ENCODE assay signal across 10 mouse cellular contexts in the genomic region with DNA sequence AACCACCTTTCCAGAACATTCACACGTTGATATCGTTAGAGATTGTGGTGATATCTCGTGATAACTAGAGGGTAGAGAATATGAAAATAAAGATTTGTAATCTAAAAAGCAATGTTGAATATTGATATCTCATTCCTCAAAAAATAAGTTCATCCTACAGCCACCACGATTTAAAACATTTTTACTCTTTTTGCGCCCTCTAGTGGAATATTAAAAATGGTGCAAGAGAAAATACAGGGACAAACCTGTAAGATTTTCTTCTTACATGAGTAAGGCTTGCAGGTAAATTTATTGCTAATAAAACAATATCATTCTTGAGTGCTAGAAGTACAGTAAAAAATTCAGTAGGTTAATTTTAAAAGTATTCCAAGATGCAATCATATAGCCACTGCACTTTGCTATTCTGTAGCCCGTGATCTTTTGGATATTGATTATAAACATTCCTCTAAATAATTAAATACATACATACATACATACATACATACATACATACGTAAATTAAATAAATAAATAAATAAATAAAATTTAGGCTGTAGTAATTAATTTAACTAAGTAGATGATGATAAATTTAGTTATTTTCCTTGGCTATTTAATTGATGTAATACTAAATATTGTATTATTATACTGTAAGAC. TPM values are rescaled to one million over a fixed set of nuclear protein-coding genes. Genes with fewer than 3 reads are reported as not detected.
DNase-seq lines count a peak whose midpoint lies in the region; ATAC-seq and TF ChIP-seq lines count a peak whose summit lies in the region.
"Had no signal": no experiment of that assay in that cellular context is flagged by ENCODE, and none has a peak within 500 bp of the region (broad histone marks: within the 10 kb centered on the region; RNA-seq: fewer than 3 reads in every experiment).

No protein-coding gene starts in this region.

- no peak overlapping the region for H3K9ac ChIP-seq in kidney, postnatal 0 days (ENCODE audit: low read depth, low read length)
- no peak overlapping the region for H3K9ac ChIP-seq in kidney, embryonic 16.5 days (replicated peaks; ENCODE audit: low read length)
- no peak overlapping the region for H3K9ac ChIP-seq in CH12.LX (ENCODE audit: insufficient read depth, low read depth)
- no peak overlapping the region for H3K9ac ChIP-seq in forebrain, embryonic 14.5 days (ENCODE audit: low read length)

- no peaks in the 10 kb centered on the region for H3K4me1 ChIP-seq in kidney, postnatal 0 days (replicated peaks; ENCODE audit: insufficient read depth, low read length)
- no peaks in the 10 kb centered on the region for H3K4me1 ChIP-seq in kidney, embryonic 16.5 days (ENCODE audit: insufficient read depth, low read length)
- no peaks in the 10 kb centered on the region for H3K4me1 ChIP-seq in CH12.LX (ENCODE audit: control insufficient read depth in 1 of 2, insufficient read depth in 2 of 2)
- no peaks in the 10 kb centered on the region for H3K4me1 ChIP-seq in forebrain, embryonic 14.5 days (ENCODE audit: control insufficient read depth, insufficient read depth, low read length)

- no peak for TF ChIP-seq POLR2A in CH12.LX (IDR thresholded peaks at IDR 0.05; ENCODE audit: low read depth, low read length)

- no peak for TF ChIP-seq EP300 in CH12.LX (IDR thresholded peaks at IDR 0.05; ENCODE audit: low read length)

- H3K27ac ChIP-seq in kidney, postnatal 0 days = no peak overlapping the region
- no peak overlapping the region for H3K27ac ChIP-seq in kidney, embryonic 16.5 days (ENCODE audit: low read length)
- H3K27ac ChIP-seq in CH12.LX (ENCODE audit: insufficient read depth, low read depth) = no peak overlapping the region
- H3K27ac ChIP-seq in forebrain, embryonic 14.5 days (ENCODE audit: low read depth, low read length) = no peak overlapping the region

- in situ Hi-C loops in CH12.LX (cut with MboI; ENCODE audit: low pct_ligation_motif_present, low pct_unique_long_range_greater_than_20kb, low sequenced_read_pairs) = loop anchor here (25.0 kb wide), 1 partner anchor 875 kb away; no protein-coding TSS in a partner anchor

- dilution Hi-C loops in CH12.LX (cut with MboI; ENCODE audit: extremely low pct_ligation_motif_present, extremely low pct_unique_long_range_greater_than_20kb, low sequenced_read_pairs) = no loop called here

- no peaks in the 10 kb centered on the region for H3K36me3 ChIP-seq in kidney, postnatal 0 days (ENCODE audit: insufficient read depth, low read length)
- no peaks in the 10 kb centered on the region for H3K36me3 ChIP-seq in kidney, embryonic 16.5 days (ENCODE audit: insufficient read depth, low read length)
- H3K36me3 ChIP-seq in CH12.LX (replicated peaks in 1 of 2; ENCODE audit: control insufficient read depth in 1 of 2, insufficient read depth in 1 of 2, low read length in 1 of 2) = no peaks in the 10 kb centered on the region
- H3K36me3 ChIP-seq in forebrain, embryonic 14.5 days (ENCODE audit: control insufficient read depth, insufficient read depth, low read length) = no peaks in the 10 kb centered on the region

- peak; percentile 47 for TF ChIP-seq RAD21 in CH12.LX (IDR thresholded peaks at IDR 0.05; ENCODE audit: low read depth, low read length)

- WGBS in kidney, postnatal 0 days = 21% methylated on average over 7 of the region's 7 CpGs
- 21% methylated on average over 7 of the region's 7 CpGs for WGBS in kidney, embryonic 16.5 days
- WGBS in forebrain, embryonic 14.5 days = 23% methylated on average over 7 of the region's 7 CpGs

- H3K4me3 ChIP-seq in kidney, postnatal 0 days (replicated peaks; ENCODE audit: low read depth, low read length) = no peak overlapping the region
- no peak overlapping the region for H3K4me3 ChIP-seq in kidney, embryonic 16.5 days (ENCODE audit: low read length)
- no peak overlapping the region for H3K4me3 ChIP-seq in CH12.LX (replicated peaks in 1 of 3; ENCODE audit: low read depth in 2 of 3, low read length in 2 of 3, poor library complexity in 1 of 3)
- no peak overlapping the region for H3K4me3 ChIP-seq in forebrain, embryonic 14.5 days (ENCODE audit: low read depth, low read length)

- no peaks in the 10 kb centered on the region for H3K9me3 ChIP-seq in kidney, postnatal 0 days (replicated peaks; ENCODE audit: low read length)
- no peaks in the 10 kb centered on the region for H3K9me3 ChIP-seq in kidney, embryonic 16.5 days (ENCODE audit: low read length)
- H3K9me3 ChIP-seq in CH12.LX (replicated peaks; ENCODE audit: low read length) = peaks cover 29% of the 10 kb centered on the region
- H3K9me3 ChIP-seq in forebrain, embryonic 14.5 days (replicated peaks; ENCODE audit: control insufficient read depth, low read length) = no peaks in the 10 kb centered on the region

- no peak for ATAC-seq in kidney, postnatal 0 days (replicated peaks; ENCODE audit: low FRiP score, low read depth)
- ATAC-seq in kidney, embryonic 16.5 days (ENCODE audit: low FRiP score, low TSS enrichment) = no peak
- peak; percentile 55; the same call in 1 of the 2 replicates for ATAC-seq in forebrain, embryonic 14.5 days

- H3K79me2 ChIP-seq in CH12.LX (replicated peaks; ENCODE audit: control insufficient read depth, extremely low read depth, insufficient read depth, poor library complexity, severe bottlenecking) = no peaks in the 10 kb centered on the region

- peak; percentile 82 for TF ChIP-seq CTCF in kidney, postnatal 0 days (IDR thresholded peaks at IDR 0.05; ENCODE audit: low read depth)
- peak in 1 of 2 experiments; percentile 49; a peak in 2 of 4 replicates for TF ChIP-seq CTCF in CH12.LX (conservative IDR thresholded peaks at IDR 0.05 in 1 of 2, IDR thresholded peaks at IDR 0.05 in 1 of 2; ENCODE audit: low read depth in 2 of 2, low read length in 2 of 2)

- DNase-seq in kidney, postnatal 0 days (ENCODE audit: low spot score) = peak; percentile 68
- DNase-seq in CH12.LX (ENCODE audit: extremely low read depth) (peak; percentile 2), MEL-GATA-1-ER (ENCODE audit: extremely low read depth, low read depth) (peak; percentile 9)
- peak; percentile 80 for DNase-seq in forebrain, embryonic 14.5 days (ENCODE audit: low spot score)
- DNase-seq in urinary bladder, postnatal 25 days (ENCODE audit: low spot score) = no peak
- no peak for DNase-seq in right cerebral cortex, postnatal 36 days (ENCODE audit: low spot score in 2 of 2)
- no peak for DNase-seq in lung, postnatal 25 days (ENCODE audit: low spot score)
- DNase-seq: cerebellum, postnatal 36 days had no signal

- H3K4me2 ChIP-seq in kidney, postnatal 0 days (ENCODE audit: low read length) = no peak overlapping the region
- H3K4me2 ChIP-seq in kidney, embryonic 16.5 days (replicated peaks; ENCODE audit: low read depth, low read length) = no peak overlapping the region
- H3K4me2 ChIP-seq in CH12.LX (ENCODE audit: insufficient read depth, low read depth, poor library complexity, severe bottlenecking) = no peak overlapping the region
- H3K4me2 ChIP-seq in forebrain, embryonic 14.5 days (ENCODE audit: low read length) = no peak overlapping the region

- H3K27me3 ChIP-seq in kidney, postnatal 0 days (ENCODE audit: insufficient read depth, low read length) = no peaks in the 10 kb centered on the region
- no peaks in the 10 kb centered on the region for H3K27me3 ChIP-seq in kidney, embryonic 16.5 days (ENCODE audit: insufficient read depth, low read length)
- H3K27me3 ChIP-seq in CH12.LX (replicated peaks) = no peaks in the 10 kb centered on the region
- no peaks in the 10 kb centered on the region for H3K27me3 ChIP-seq in forebrain, embryonic 14.5 days (replicated peaks; ENCODE audit: control insufficient read depth, insufficient read depth, low read length)

TF ChIP-seq in CH12.LX, 34 proteins besides CTCF, POLR2A, EP300 and RAD21:
- TF ChIP-seq SMC3 (IDR thresholded peaks at IDR 0.05; ENCODE audit: low read depth, low read length) = 0 out of 2 replicates have a peak, but pooled peaks have one; percentile 7
- no peak for TF ChIP-seq ZKSCAN1 (IDR thresholded peaks at IDR 0.05; ENCODE audit: borderline replicate concordance, low read depth, low read length)
TF ChIP-seq in CH12.LX: peak in this region for 1.

RNA-seq across cellular contexts. Expression of a gene that starts 7.8 kb away (rescaled TPM):
- 2.0 TPM in 2 replicates for polyA plus RNA-seq in kidney, postnatal 0 days (2015; fragmentation: Nextera tagmentation; extraction: Ambion mirVana)
- polyA plus RNA-seq in kidney, embryonic 16.5 days (2015; fragmentation: Nextera tagmentation; extraction: Ambion mirVana) = 3.6 and 4.1 TPM in 2 replicates
- not detected in 2 replicates for total RNA-seq in CH12.LX (2012; rRNA removed)
- not detected in 2 replicates for total RNA-seq in CH12.LX (2014; rRNA removed)
- polyA plus RNA-seq in CH12.LX (2012; ENCODE audit: insufficient read length, low read depth) = not detected in 2 replicates
- 3.7 and 4.5 TPM in 2 replicates for polyA plus RNA-seq in forebrain, embryonic 14.5 days (2014; fragmentation: Nextera tagmentation; extraction: Ambion mirVana)
- total RNA-seq: megakaryocyte, adult 5-6 weeks had no signal

Comparison
In these comparisons a context has a peak if more than half of its experiments do, and no peak if none do; other contexts are left out.
1. DNase-seq: peak in kidney, postnatal 0 days (single experiment), CH12.LX (single experiment), MEL-GATA-1-ER (single experiment) and forebrain, embryonic 14.5 days (single experiment); none in urinary bladder, postnatal 25 days (single experiment), right cerebral cortex, postnatal 36 days (0 of 2) and lung, postnatal 25 days (single experiment).